Mouse (Mus musculus) stomach, embryonic 14.5 days (tissue): ENCODE data around the gene Nxf1. TPM values are rescaled to one million over a fixed set of nuclear protein-coding genes. Genes with fewer than 3 reads are reported as not detected.

Experiments
- ATAC-seq: fragments of 200-750 bp; cut with Nextera tagmentation; 2 replicates; pipeline ENCODE4 v1.8.0; 2017; ENCODE audit warnings: low read depth, moderate TSS enrichment; ENCODE audit not compliant: insufficient number of reproducible peaks, insufficient read depth, low FRiP score
- H3K27ac ChIP-seq: fragments of 300-500 bp; sonication (generic); 2 replicates; pipeline ENCODE4 v1.5.1; 2014; ENCODE audit warnings: mild to moderate bottlenecking, low read length, moderate library complexity, mixed read lengths
- H3K27me3 ChIP-seq: fragments of 300-500 bp; sonication (generic); 2 replicates; pipeline ENCODE4 v1.6.1; 2014; ENCODE audit warnings: low read length, control low read depth, mixed read lengths; ENCODE audit not compliant: control insufficient read depth, insufficient read depth
- H3K36me3 ChIP-seq: fragments of 300-500 bp; sonication (generic); 2 replicates; pipeline ENCODE4 v1.6.1; 2014; ENCODE audit warnings: mild to moderate bottlenecking, control low read depth, low read length, moderate library complexity, mixed read lengths; ENCODE audit not compliant: control insufficient read depth, insufficient read depth
- H3K4me1 ChIP-seq: fragments of 300-500 bp; sonication (generic); 2 replicates; pipeline ENCODE4 v1.6.1; 2014; ENCODE audit warnings: low read length, control low read depth, mixed read lengths; ENCODE audit not compliant: control insufficient read depth, insufficient read depth
- H3K4me2 ChIP-seq: fragments of 300-500 bp; sonication (generic); replicated peaks from 2 replicates; pipeline ENCODE4 v1.6.1; 2014; ENCODE audit warnings: low read depth, low read length, control low read depth
- H3K4me3 ChIP-seq: fragments of 300-500 bp; sonication (generic); 2 replicates; pipeline ENCODE4 v1.5.1; 2014; ENCODE audit warnings: low read depth, low read length, control low read depth
- H3K9ac ChIP-seq: fragments of 300-500 bp; sonication (generic); replicated peaks from 2 replicates; pipeline ENCODE4 v1.6.1; 2014; ENCODE audit warnings: low read depth, mild to moderate bottlenecking, control low read depth, low read length, moderate library complexity, mixed read lengths
- H3K9me3 ChIP-seq: fragments of 300-500 bp; sonication (generic); 2 replicates; pipeline ENCODE4 v1.6.1; 2016; ENCODE audit warnings: low read depth, low read length, control low read depth; ENCODE audit not compliant: control insufficient read depth
- WGBS: fragments of 180-500 bp; shearing (Covaris S2); extraction: QIAGEN DNeasy Blood & Tissue Kit; methylation state at CpG from one replicate; pipeline ENCODE4 v1.1.7; 2014; 5-methylcytosine and 5-hydroxymethylcytosine counted together
- polyA plus RNA-seq: library from polyadenylated mRNA; unstranded; fragments of >200 nt; fragmentation: Nextera tagmentation; extraction: Ambion mirVana; gene quantifications from 2 replicates; pipeline ENCODE4 v1.2.1, GENCODE M21; 2014

Nxf1 gene
- polyA plus RNA-seq, 1 experiment from 2014 or later, result 168 TPM

DNA sequence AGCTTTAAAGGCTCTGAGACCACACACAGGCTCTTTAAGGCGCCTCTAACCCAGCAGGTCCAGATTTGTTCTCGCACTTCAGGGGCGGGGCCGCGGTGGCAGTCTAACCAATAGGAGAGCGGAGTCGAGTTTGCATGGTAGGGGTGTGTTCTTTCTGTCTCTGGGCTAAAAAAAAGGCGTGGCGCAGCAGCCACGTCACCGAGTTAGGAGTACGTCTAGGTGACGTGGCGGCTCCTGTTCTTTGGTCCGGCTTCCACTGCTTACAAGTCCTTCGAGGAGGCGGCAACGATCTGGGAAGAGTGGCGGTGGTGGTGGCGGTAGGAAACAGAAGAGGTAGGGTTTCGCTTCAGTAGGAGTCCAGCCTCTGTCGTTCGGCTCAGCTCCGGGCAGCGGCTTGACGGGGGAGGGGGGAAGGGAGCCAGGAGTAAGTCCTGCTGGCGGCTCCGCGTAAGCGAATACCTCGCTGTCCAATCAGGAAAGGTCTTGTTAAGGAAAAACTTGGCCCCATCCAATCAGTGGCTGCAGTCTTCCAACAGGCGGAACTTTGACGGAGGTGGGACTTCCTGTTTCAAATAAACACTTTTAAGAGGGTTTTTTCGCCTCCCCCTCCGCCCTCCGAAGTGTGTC lies 15.5 kb upstream of the Nxf1 start, which contains the start of gene Stx5a:
Stx5a (plus strand) TSS at position 171 of the 627 bp plus-strand sequence.
- H3K27me3 ChIP-seq, result no peaks in the 10 kb centered on the region
- no peaks in the 10 kb centered on the region for H3K9me3 ChIP-seq
- WGBS, result under 1% methylated on average over 36 of the region's 36 CpGs
- ATAC-seq, result peak; percentile 98
- peaks cover 17% of the 10 kb centered on the region for H3K4me1 ChIP-seq
- peak within 1 kb of the TSS; percentile 95 for H3K9ac ChIP-seq
- H3K4me2 ChIP-seq, result peak within 1 kb of the TSS; percentile 96
- peaks cover 49% of the 10 kb centered on the region for H3K36me3 ChIP-seq
- H3K4me3 ChIP-seq, result peak within 1 kb of the TSS; percentile 97
- H3K27ac ChIP-seq, result peak within 1 kb of the TSS; percentile 96

DNA sequence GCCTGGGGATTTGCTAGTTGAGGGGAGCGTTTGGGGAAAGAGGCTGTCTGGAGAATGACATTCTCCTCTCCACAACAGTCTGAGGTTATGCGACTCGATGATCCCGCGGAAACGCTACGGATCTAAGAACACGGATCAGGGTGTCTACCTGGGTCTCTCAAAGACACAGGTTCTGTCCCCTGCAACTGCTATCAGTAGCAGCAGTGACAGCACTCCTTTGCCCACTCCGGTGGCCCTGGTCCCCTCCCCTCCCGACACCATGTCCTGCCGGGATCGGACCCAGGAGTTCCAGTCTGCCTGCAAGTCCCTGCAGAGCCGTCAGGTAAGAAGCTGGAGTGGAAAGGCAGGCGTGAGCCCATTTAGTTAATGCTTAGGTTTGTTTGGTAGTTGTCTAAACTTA lies 14.7 kb upstream of the Nxf1 start:
- H3K4me3 ChIP-seq, result peak overlapping the region; percentile 97
- H3K9ac ChIP-seq, result peak overlapping the region; percentile 95
- no peak for ATAC-seq
- H3K4me1 ChIP-seq, result peaks cover 15% of the 10 kb centered on the region
- H3K27me3 ChIP-seq, result no peaks in the 10 kb centered on the region
- WGBS, result 13% methylated on average over 14 of the region's 14 CpGs
- peaks cover 57% of the 10 kb centered on the region for H3K36me3 ChIP-seq
- peak overlapping the region; percentile 96 for H3K27ac ChIP-seq
- H3K9me3 ChIP-seq, result no peaks in the 10 kb centered on the region
- peak overlapping the region; percentile 96 for H3K4me2 ChIP-seq

DNA sequence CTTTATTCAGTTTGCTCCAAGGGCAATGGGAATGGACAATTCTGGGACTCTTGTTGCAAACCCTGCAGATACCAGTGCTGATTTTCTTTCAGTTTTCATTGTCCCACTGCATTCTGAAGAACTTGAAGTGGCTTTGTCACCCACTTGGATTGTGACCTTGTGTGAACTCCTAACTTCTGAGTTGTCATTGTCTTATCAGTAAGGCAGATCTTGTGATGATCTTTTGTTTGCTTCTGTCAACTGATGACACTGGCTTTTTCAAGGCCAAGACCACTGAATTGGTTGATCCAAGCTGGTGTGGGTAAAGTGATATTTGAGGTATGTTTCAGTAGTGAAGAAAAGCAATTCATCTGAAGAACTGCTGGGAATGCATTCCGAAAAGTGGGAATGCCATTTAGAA lies 11.5 kb upstream of the Nxf1 start:
- 91% methylated on average over 1 of the region's 1 CpGs for WGBS
- Histone ChIP-seq H3K9ac (no peak overlapping the region), H3K4me1 (peaks cover 13% of the 10 kb centered on the region), H3K4me2 (no peak overlapping the region), H3K4me3 (no peak overlapping the region), H3K9me3 (no peaks in the 10 kb centered on the region), H3K27ac (no peak overlapping the region), H3K27me3 (no peaks in the 10 kb centered on the region), H3K36me3 (peaks cover 66% of the 10 kb centered on the region)
- ATAC-seq, result no peak

DNA sequence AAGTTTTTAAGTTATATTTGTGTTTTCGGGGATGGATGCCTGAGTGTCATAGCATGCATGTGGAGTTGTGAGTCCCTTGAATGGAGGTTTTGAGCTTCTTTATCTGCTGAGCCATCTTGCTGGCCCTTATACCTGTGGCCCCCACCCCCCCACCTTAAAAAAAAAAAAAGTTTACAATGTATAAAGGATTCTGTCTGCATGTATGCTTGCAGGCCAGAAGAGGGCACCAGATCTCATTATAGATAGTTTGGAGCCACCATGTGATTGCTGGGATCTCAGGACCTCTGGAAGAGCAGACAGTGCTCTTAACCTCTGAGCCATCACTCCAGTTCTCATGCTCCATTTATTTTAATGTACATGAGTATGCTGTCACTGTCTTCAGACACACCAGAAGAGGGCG lies 9.5 kb upstream of the Nxf1 start:
- Histone ChIP-seq H3K9ac (no peak overlapping the region), H3K4me2 (no peak overlapping the region), H3K9me3 (no peaks in the 10 kb centered on the region), H3K27me3 (no peaks in the 10 kb centered on the region), H3K4me3 (no peak overlapping the region), H3K36me3 (peaks cover 80% of the 10 kb centered on the region), H3K27ac (no peak overlapping the region), H3K4me1 (peaks cover 7% of the 10 kb centered on the region; the same call in 1 of the 2 replicates)
- no peak for ATAC-seq
- 83% methylated on average over 2 of the region's 2 CpGs for WGBS

DNA sequence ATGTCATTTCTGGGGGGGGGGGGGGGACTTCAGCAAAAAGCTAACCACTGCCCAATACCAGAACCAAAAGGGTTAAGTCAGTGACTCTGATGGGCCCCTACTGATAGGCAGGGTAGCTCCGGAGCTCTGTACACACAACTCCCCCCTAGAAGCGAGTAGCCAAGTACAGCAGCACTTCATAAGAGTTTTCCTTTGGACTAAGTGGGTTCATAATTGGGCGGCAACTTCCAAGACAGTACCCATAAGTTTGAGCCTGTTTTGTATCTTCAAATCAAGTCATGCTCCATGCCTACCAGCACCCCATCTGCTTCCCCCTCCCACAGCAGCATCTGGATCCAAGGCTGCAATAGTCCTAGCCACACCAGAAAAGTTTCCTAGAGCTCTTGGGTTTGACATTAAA lies 1.2 kb upstream of the Nxf1 start:
- no peak overlapping the region for H3K9ac ChIP-seq
- H3K4me1 ChIP-seq, result peaks cover 6% of the 10 kb centered on the region
- ATAC-seq, result no peak
- no peak overlapping the region for H3K27ac ChIP-seq
- peaks cover 41% of the 10 kb centered on the region for H3K36me3 ChIP-seq
- no peak overlapping the region for H3K4me3 ChIP-seq
- no peaks in the 10 kb centered on the region for H3K9me3 ChIP-seq
- H3K4me2 ChIP-seq, result peak overlapping the region; percentile 39
- 72% methylated on average over 3 of the region's 3 CpGs for WGBS
- no peaks in the 10 kb centered on the region for H3K27me3 ChIP-seq

DNA sequence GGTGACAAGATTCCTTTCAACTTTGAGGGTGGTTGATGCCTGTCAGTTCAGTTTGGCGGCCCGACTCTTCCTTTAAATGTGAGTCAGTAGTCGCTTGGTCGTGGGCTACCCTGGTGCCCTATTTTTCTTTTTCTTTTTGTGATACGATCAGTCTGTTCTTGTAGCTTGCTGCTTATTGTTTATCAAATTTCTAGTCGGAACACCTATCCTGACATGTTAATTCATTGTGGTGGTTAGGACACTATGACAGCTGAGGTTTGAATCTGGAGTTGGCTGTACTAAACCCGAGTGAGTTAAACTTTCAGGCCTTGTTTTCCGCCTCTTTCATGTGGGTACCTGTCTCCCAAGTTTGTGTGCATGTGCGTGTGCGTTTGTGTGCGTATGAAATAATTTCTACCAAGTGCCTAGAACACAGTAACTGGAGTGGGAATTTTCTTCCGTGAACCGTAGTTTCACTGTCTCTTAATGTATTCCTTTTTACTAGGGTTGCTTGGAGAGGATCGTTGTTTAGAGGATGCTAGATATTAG lies 662 bp downstream of the Nxf1 start:
- peak overlapping the region; percentile 68 for H3K4me3 ChIP-seq
- H3K4me1 ChIP-seq, result peaks cover 6% of the 10 kb centered on the region
- no peak for ATAC-seq
- H3K9ac ChIP-seq, result peak overlapping the region; percentile 89
- H3K27ac ChIP-seq, result peak overlapping the region; percentile 80
- H3K9me3 ChIP-seq, result no peaks in the 10 kb centered on the region
- H3K36me3 ChIP-seq, result peaks cover 30% of the 10 kb centered on the region
- H3K4me2 ChIP-seq, result peak overlapping the region; percentile 73
- 4% methylated on average over 14 of the region's 14 CpGs for WGBS
- H3K27me3 ChIP-seq, result no peaks in the 10 kb centered on the region

DNA sequence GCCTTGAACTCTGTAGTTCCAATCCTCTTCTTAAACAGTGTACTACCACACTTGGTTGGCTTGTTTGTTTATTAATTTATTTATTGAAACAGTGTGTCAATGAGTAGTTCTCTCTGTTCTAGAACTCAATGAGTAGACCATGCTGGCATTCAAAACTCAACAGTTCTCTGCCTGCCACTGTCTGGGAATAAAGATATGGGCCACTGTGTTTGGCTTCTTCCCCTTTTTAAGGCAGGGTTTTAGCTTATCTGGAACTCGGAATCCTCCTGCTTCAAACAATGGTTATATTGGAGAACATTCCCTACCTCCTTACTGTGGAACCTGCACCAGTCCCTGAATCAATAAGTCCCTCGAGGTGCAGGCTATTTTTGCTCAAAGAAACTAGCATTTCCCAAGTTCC lies 2.0 kb downstream of the Nxf1 start:
- ATAC-seq, result no peak
- WGBS, result 86% methylated on average over 2 of the region's 2 CpGs
- Histone ChIP-seq H3K27ac (no peak overlapping the region), H3K4me1 (peaks cover 6% of the 10 kb centered on the region), H3K9me3 (no peaks in the 10 kb centered on the region), H3K9ac (no peak overlapping the region), H3K36me3 (peaks cover 33% of the 10 kb centered on the region), H3K4me3 (no peak overlapping the region), H3K4me2 (no peak overlapping the region), H3K27me3 (no peaks in the 10 kb centered on the region)

DNA sequence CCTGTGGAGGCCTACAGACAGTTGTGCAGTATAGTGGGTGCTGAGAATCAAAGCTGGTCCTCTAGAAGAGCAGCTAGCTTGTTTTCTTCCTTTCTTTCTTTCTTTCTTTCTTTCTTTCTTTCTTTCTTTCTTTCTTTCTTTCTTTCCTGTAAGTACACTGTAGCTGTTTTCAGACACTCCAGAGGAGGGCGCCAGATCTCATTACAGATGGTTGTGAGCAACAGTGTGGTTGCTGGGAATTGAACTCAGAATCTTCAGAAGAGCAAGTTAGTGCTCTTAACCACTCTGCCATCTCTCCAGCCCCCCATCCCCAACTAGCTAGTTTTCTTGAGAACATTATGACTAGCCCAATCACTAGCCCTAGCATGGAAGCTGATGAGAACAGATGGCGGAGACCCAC lies 3.9 kb downstream of the Nxf1 start:
- ATAC-seq, result no peak
- H3K27me3 ChIP-seq, result no peaks in the 10 kb centered on the region
- H3K4me1 ChIP-seq, result peaks cover 6% of the 10 kb centered on the region
- no peak overlapping the region for H3K4me2 ChIP-seq
- H3K9me3 ChIP-seq, result peaks cover 10% of the 10 kb centered on the region; the same call in 1 of the 2 replicates
- H3K9ac ChIP-seq, result no peak overlapping the region
- H3K4me3 ChIP-seq, result no peak overlapping the region
- H3K27ac ChIP-seq, result no peak overlapping the region
- peaks cover 38% of the 10 kb centered on the region for H3K36me3 ChIP-seq
- WGBS, result 90% methylated on average over 2 of the region's 2 CpGs

DNA sequence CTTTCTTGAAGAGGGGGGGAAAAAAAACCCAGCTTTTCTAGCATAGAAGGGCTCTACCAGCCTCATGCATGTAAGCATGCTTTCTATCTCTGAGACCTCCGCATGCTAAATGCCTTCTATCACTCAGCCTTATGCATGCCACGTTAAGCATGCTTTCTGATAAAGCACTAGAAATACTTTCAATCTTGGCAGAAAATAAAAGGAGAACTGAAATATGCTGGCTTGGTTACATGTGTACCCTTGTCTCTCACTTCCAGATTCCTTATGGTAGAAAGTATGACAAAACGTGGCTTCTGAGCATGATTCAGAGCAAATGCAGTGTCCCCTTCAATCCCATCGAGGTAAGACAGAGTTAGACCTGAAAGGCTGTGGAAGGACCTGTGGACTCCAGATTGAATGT lies 6.4 kb downstream of the Nxf1 start:
- no peak overlapping the region for H3K27ac ChIP-seq
- WGBS, result 93% methylated on average over 4 of the region's 4 CpGs
- peaks cover 63% of the 10 kb centered on the region for H3K36me3 ChIP-seq
- no peak overlapping the region for H3K9ac ChIP-seq
- peaks cover 10% of the 10 kb centered on the region; the same call in 1 of the 2 replicates for H3K9me3 ChIP-seq
- peaks cover 1% of the 10 kb centered on the region for H3K4me1 ChIP-seq
- no peak overlapping the region for H3K4me2 ChIP-seq
- H3K4me3 ChIP-seq, result no peak overlapping the region
- H3K27me3 ChIP-seq, result no peaks in the 10 kb centered on the region
- no peak for ATAC-seq
